ENCODE assay signal across 9 mouse cellular contexts in the genomic region with DNA sequence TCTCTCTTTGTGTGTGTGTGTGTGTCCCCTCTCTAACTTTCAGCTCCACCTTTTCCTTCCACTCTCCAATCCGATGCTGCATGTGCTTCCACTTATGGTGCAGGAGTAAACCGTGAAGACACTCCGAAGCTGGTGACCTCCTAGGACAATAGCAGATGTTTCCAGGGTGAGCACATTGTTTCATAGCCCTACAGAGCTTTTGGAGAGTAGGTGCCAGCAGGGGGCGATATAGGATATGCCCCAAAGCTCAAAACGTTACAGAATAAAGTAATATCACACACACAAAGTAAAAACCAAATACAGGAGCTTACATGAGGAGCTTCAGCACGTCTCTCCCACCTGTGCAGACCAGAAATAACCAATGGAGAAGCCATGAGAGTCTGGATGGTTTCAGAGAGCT. TPM values are rescaled to one million over a fixed set of nuclear protein-coding genes. Genes with fewer than 3 reads are reported as not detected.
DNase-seq lines count a peak whose midpoint lies in the region; ATAC-seq and TF ChIP-seq lines count a peak whose summit lies in the region.
"Had no signal": no experiment of that assay in that cellular context is flagged by ENCODE, and none has a peak within 500 bp of the region (broad histone marks: within the 10 kb centered on the region; RNA-seq: fewer than 3 reads in every experiment).

No protein-coding gene starts in this region.

- H3K4me3 ChIP-seq in heart, embryonic 11.5 days (ENCODE audit: low read depth, low read length), result no peak overlapping the region
- H3K4me3 ChIP-seq: limb, embryonic 15.5 days had no signal

- no peak overlapping the region for H3K4me2 ChIP-seq in heart, embryonic 11.5 days
- H3K4me2 ChIP-seq: limb, embryonic 15.5 days had no signal

- peak; percentile 91 for DNase-seq in heart, adult 11 months
- DNase-seq in 3T3-L1 (ENCODE audit: low read depth, low spot score), result peak; percentile 87
- no peak for DNase-seq in Patski (ENCODE audit: low read depth, low spot score)
- peak; percentile 49 for DNase-seq in gastrocnemius, postnatal 10 days
- DNase-seq in layer of hippocampus, adult 11-12 months (ENCODE audit: low spot score), result peak; percentile 71
- peak; percentile 86 for DNase-seq in naive thymus-derived CD4-positive, alpha-beta T cell, adult 2 months (ENCODE audit: low read depth)

- H3K36me3 ChIP-seq in heart, embryonic 11.5 days (ENCODE audit: control insufficient read depth, insufficient read depth, low read length), result no peaks in the 10 kb centered on the region
- H3K36me3 ChIP-seq: limb, embryonic 15.5 days had no signal

- CTCF ChIA-PET in Patski (lab: Charles Lee), result interaction anchor here (1.1 to 2.5 kb wide), 6 partner anchors 9 to 57 kb away, joined by 3 to 10 read pairs (median 4); a partner anchor contains a TSS

- H3K9ac ChIP-seq in heart, embryonic 11.5 days (ENCODE audit: low read depth, low read length), result no peak overlapping the region
- H3K9ac ChIP-seq: limb, embryonic 15.5 days had no signal

- H3K4me1 ChIP-seq in heart, embryonic 11.5 days (ENCODE audit: control insufficient read depth, insufficient read depth, low read length), result no peaks in the 10 kb centered on the region
- H3K4me1 ChIP-seq: limb, embryonic 15.5 days had no signal

- peak; percentile 79 for TF ChIP-seq CTCF in Patski (IDR thresholded peaks at IDR 0.05)

- WGBS in heart, embryonic 11.5 days (ENCODE audit: insufficient replicate concordance), result 27% methylated on average over 6 of the region's 6 CpGs

- no peak for ATAC-seq in heart, embryonic 11.5 days (replicated peaks; ENCODE audit: insufficient number of reproducible peaks, low FRiP score, low TSS enrichment)
- peak; percentile 80 for ATAC-seq in Patski
- no peak for ATAC-seq in erythroblast, adult 5-6 weeks (replicated peaks; ENCODE audit: low FRiP score, poor library complexity, severe bottlenecking)

- H3K27ac ChIP-seq in heart, embryonic 11.5 days (ENCODE audit: low read depth, low read length), result no peak overlapping the region
- H3K27ac ChIP-seq: limb, embryonic 15.5 days had no signal

- no peaks in the 10 kb centered on the region for H3K27me3 ChIP-seq in heart, embryonic 11.5 days (ENCODE audit: control insufficient read depth, insufficient read depth, low read length)
- H3K27me3 ChIP-seq in Patski, result peaks cover 6% of the 10 kb centered on the region
- H3K27me3 ChIP-seq: limb, embryonic 15.5 days had no signal

- H3K9me3 ChIP-seq in heart, embryonic 11.5 days (replicated peaks; ENCODE audit: control insufficient read depth, low read length), result no peaks in the 10 kb centered on the region
- H3K9me3 ChIP-seq: limb, embryonic 15.5 days had no signal

- POLR2A ChIA-PET in Patski (lab: Charles Lee), result no interaction called here

- in situ Hi-C loops in Patski (cut with MboI; ENCODE audit: low pct_unique_long_range_greater_than_20kb), result loop anchor here (25.0 kb wide), 1 partner anchor 1132 kb away; a partner anchor contains a TSS

RNA-seq across cellular contexts. Expression of a gene that starts 8.9 kb away (rescaled TPM):
- polyA plus RNA-seq in heart, embryonic 11.5 days (2014; fragmentation: Nextera tagmentation; extraction: Ambion mirVana), result not detected in 2 replicates
- not detected for polyA plus RNA-seq in Patski (2021)
- total RNA-seq in gastrocnemius, postnatal 10 days (2021), result 1 to 10 TPM in 1 of 2 experiments, not detected in 1; 1.2 TPM
- not detected in 2 replicates for total RNA-seq in erythroblast, adult 5-6 weeks (2015; ENCODE audit: low replicate concordance)
- total RNA-seq in erythroblast, adult 5-6 weeks (2017; ENCODE audit: low replicate concordance), result not detected in 2 replicates

RNA-seq across cellular contexts. Expression of a gene that starts 15.7 kb away (rescaled TPM):
- polyA plus RNA-seq in heart, embryonic 11.5 days (2014; fragmentation: Nextera tagmentation; extraction: Ambion mirVana), result 36.7 and 45.0 TPM in 2 replicates
- 83.3 TPM for polyA plus RNA-seq in Patski (2021)
- total RNA-seq in gastrocnemius, postnatal 10 days (2021), result 10 to 100 TPM; 20.4 to 28.5 TPM
- total RNA-seq in erythroblast, adult 5-6 weeks (2015; ENCODE audit: low replicate concordance), result 19.9 and 27.7 TPM in 2 replicates
- 18.7 and 19.2 TPM in 2 replicates for total RNA-seq in erythroblast, adult 5-6 weeks (2017; ENCODE audit: low replicate concordance)

RNA-seq across cellular contexts. Expression of a gene that starts 15.8 kb away (rescaled TPM):
- polyA plus RNA-seq in heart, embryonic 11.5 days (2014; fragmentation: Nextera tagmentation; extraction: Ambion mirVana), result 1.4 and 1.6 TPM in 2 replicates
- 0.56 TPM for polyA plus RNA-seq in Patski (2021)
- under 1 TPM in 1 of 2 experiments, not detected in 1; 0.72 TPM for total RNA-seq in gastrocnemius, postnatal 10 days (2021)
- not detected in 2 replicates for total RNA-seq in erythroblast, adult 5-6 weeks (2015; ENCODE audit: low replicate concordance)
- 0.85 TPM in 1 of 2 replicates, not detected in the other for total RNA-seq in erythroblast, adult 5-6 weeks (2017; ENCODE audit: low replicate concordance)

RNA-seq across cellular contexts. Expression of a gene that starts 25.6 kb away (rescaled TPM):
- 0.17 TPM in 1 of 2 replicates, not detected in the other for polyA plus RNA-seq in heart, embryonic 11.5 days (2014; fragmentation: Nextera tagmentation; extraction: Ambion mirVana)
- polyA plus RNA-seq in Patski (2021), result 0.08 TPM
- not detected for total RNA-seq in gastrocnemius, postnatal 10 days (2021)
- not detected in 2 replicates for total RNA-seq in erythroblast, adult 5-6 weeks (2015; ENCODE audit: low replicate concordance)
- not detected in 2 replicates for total RNA-seq in erythroblast, adult 5-6 weeks (2017; ENCODE audit: low replicate concordance)
- polyA plus RNA-seq: limb, embryonic 15.5 days had no signal

RNA-seq across cellular contexts. Expression of a gene that starts 41.4 kb away (rescaled TPM):
- 14.6 and 25.5 TPM in 2 replicates for polyA plus RNA-seq in heart, embryonic 11.5 days (2014; fragmentation: Nextera tagmentation; extraction: Ambion mirVana)
- 36.2 TPM for polyA plus RNA-seq in Patski (2021)
- 10 to 100 TPM; 18.4 to 24.9 TPM for total RNA-seq in gastrocnemius, postnatal 10 days (2021)
- 1.7 and 3.5 TPM in 2 replicates for total RNA-seq in erythroblast, adult 5-6 weeks (2015; ENCODE audit: low replicate concordance)
- 1.4 and 2.7 TPM in 2 replicates for total RNA-seq in erythroblast, adult 5-6 weeks (2017; ENCODE audit: low replicate concordance)
